Mouse (Mus musculus) Muller cell, postnatal 12 days (primary cell): ENCODE data around the gene Psmb11.
A peak's percentile ranks its signal among the peaks of the same experiment; 100 is the strongest.

ENCODE experiments used
- DNase-seq: peaks from one replicate; pipeline ENCODE4 v3.0.0-alpha.2; 2015; ENCODE audit errors: inconsistent ontology term

Gene Psmb11

GRCm38 (mm10) chr14:54621133-54621532 is at the start of gene Psmb11:
TSS of gene Psmb11 (plus strand) at chr14:54621433.
- DNase-seq, result no peak

DNA sequence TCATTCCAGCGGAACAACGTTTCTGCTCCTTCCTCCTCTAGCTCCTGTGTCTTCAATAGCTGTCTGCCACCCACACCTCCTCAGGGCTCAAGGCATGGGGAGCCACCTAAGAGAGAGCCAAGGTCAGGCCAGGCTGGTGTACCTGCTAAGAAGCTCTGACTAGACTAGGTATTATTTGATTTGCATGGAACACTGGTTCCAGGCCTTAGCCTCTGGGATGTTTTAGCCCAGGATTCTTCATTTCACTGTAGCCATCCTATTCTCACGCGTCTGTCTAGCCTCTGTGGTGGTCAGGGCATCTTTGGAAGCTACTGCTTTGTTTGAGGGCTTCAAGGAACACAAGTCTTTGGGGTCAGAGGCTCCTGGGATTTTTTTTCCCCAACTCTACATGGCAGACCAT is 49.1 kb upstream of the Psmb11 start:
- DNase-seq, result peak; percentile 35

GRCm38 (mm10) chr14:54572790-54573736 is 48.2 kb upstream of the Psmb11 start:
- peak; percentile 98 for DNase-seq

GRCm38 (mm10) chr14:54574253-54574652 is 47.0 kb upstream of the Psmb11 start:
- peak; percentile 45 for DNase-seq

- DNase-seq, result peak; percentile 10
Observed at GRCm38 (mm10) chr14:54575031-54575430, 46.2 kb upstream of the Psmb11 start.

DNA sequence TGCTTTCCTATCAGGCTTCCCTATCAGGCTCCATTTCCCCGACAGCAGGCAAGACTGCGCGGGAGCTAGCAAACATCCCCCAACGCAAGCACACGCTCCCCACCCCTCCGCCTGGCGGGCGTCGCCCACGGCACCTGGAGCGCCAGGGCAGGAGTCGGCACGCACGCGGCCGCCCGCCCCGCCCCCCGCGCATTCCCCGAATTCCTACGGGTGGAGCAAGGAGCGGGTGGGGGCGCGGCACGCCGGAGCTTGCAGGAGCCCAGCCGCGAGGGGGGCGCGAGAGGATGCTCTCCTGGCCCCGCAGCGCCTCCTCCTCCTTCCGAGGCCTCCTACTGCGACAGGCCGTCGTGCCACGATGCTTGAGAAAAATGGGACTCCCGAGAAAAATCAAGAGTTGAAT is 45.6 kb upstream of the Psmb11 start:
- DNase-seq, result peak; percentile 97

DNA sequence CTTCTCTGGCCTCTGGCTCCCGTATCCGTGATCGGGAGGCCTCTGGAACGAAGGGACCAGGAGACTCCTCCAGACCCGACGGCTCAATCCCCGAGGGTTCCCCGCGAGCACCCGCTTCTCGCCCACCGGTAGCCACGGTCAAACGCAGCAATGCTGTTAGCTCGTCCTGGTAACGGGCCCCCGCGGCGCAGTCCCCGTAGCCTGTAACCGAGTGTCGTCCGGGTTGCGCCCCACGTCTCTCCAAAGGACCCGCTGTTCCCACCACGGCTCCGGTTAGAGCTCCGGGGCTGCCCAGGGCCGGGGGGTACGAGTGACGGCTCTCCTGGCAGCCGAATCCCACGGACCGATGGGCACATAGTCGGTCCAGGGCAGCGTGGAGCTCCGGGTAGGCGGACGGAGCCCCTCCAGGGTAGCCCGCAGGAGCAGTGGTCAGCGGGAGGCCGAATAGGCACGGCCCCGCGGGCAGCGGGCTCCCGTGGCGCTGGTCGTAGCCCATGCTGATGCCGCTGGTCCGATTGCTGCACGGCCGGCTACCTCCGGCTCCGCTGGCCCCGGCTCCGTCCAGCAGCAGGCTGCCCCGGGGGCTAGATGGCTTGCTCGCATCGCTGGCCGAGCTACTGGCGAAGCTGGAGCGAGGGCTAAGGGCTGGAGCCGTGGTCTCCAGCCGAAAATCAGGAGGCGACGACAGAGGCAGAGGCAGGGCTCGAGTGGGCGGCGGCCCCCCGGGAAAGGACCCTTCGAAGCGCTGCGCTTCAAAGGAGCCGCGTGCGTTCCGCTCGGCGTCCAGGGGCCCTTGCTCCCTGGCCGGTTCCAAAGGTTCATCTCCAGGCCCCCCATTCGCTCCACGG is 44.8 kb upstream of the Psmb11 start:
- DNase-seq, result peak; percentile 58

GRCm38 (mm10) chr14:54577089-54577982 is 43.9 kb upstream of the Psmb11 start, which contains the start of gene Ajuba:
TSS of gene Ajuba (minus strand) at chr14:54577558.
- DNase-seq, result peak; percentile 98

- DNase-seq, result peak; percentile 84
Observed at GRCm38 (mm10) chr14:54578063-54578462, 43.2 kb upstream of the Psmb11 start.

DNA sequence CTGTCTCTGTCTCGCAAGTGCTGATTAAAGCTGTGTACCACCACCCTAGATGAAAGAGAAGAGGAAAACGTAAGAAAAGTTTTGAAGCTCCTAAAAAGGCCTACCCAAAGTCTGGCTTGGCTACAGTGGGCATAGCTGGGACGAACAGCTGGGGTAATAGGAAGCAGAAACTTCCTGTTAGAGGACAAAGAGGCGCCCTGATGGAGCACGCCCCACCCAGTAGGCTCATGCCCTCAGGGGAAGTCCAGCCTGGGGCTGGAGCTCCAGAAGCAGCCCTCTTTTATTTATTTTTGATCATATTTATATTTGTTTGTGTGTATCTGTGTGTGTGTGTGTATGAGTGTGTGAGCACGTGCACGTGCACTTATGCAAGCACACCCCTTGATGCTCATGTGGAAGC is 41.6 kb upstream of the Psmb11 start:
- DNase-seq, result no peak

GRCm38 (mm10) chr14:54582536-54582935 is 38.7 kb upstream of the Psmb11 start:
- no peak for DNase-seq

- DNase-seq, result peak; percentile 36
Observed at GRCm38 (mm10) chr14:54583681-54584338, 37.4 kb upstream of the Psmb11 start.

GRCm38 (mm10) chr14:54591056-54591455 is 30.2 kb upstream of the Psmb11 start:
- DNase-seq, result no peak

GRCm38 (mm10) chr14:54592319-54592934 is 28.8 kb upstream of the Psmb11 start:
- no peak for DNase-seq

- DNase-seq, result no peak
Observed at GRCm38 (mm10) chr14:54594055-54594454, 27.2 kb upstream of the Psmb11 start.

GRCm38 (mm10) chr14:54594631-54595414 is 26.4 kb upstream of the Psmb11 start:
- DNase-seq, result peak; percentile 20

DNA sequence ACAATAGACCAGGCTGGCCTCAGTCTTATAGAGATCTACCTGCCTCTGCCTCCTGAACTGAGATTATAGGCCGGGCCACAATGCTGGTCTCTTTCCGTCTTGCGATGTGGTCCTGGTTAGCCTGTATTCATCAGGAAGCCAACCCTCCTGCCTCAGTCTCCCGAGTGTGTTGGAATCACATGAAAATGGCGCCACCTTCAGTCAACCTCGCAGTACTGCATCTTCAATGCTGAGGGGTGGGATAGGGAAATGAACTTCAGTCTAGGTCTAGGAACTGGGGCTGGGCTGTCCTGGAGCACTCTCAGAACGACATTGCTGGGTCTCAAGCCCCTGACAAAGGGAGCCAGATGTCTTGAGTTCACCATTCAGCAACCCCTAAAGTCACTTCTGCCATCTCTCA is 24.1 kb upstream of the Psmb11 start:
- DNase-seq, result no peak

DNA sequence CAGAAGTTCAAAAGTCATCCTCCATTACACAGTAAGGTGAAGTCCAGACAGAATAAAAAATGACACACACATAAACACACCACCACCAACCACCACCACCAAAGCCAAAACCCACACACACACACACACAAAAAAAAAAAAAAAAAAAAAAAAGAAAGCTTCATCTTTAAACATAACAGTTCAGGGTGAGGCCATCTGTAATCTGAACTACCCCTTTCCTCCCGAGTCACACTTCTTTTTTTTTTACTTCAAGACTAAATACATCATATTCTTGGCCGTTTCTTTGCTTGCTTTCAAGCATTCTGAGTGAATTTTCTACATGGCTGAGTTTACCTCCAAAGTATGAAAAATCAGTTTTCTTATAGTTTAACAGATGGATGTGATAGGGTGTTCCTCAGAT is 19.6 kb upstream of the Psmb11 start:
- no peak for DNase-seq

GRCm38 (mm10) chr14:54602613-54603012 is 18.6 kb upstream of the Psmb11 start:
- no peak for DNase-seq
